Mouse (Mus musculus): Measurements from ENCODE around the gene 4930470P17Rik. TPM values are rescaled to one million over a fixed set of nuclear protein-coding genes. Genes with fewer than 3 reads are reported as not detected.
A peak's percentile ranks its signal among the peaks of the same experiment; 100 is the strongest.

4930470P17Rik gene
- polyA plus RNA-seq, 1 experiment from 2014 or later: not detected

GRCm38 (mm10) chr2:170563956-170564855, 37.6 kb downstream of the 4930470P17Rik start:
- Histone ChIP-seq H3K4me1 (ENCODE audit: control insufficient read depth, insufficient read depth, low read length) (no peaks in the 10 kb centered on the region), H3K4me3 (ENCODE audit: low read depth, low read length) (no peak overlapping the region), H3K9me3 (ENCODE audit: control insufficient read depth, low read length) (no peaks in the 10 kb centered on the region), H3K9ac (replicated peaks; ENCODE audit: low read depth, low read length) (no peak overlapping the region), H3K27ac (ENCODE audit: low read depth, low read length) (no peak overlapping the region), H3K36me3 (ENCODE audit: control insufficient read depth, insufficient read depth, low read length) (no peaks in the 10 kb centered on the region), H3K4me2 (ENCODE audit: low read depth, low read length) (no peak overlapping the region), H3K27me3 (ENCODE audit: control insufficient read depth, insufficient read depth, low read length) (no peaks in the 10 kb centered on the region)
- ATAC-seq (ENCODE audit: low read depth): no peak
- 76% methylated on average over 15 of the region's 15 CpGs for WGBS

- WGBS: 51% methylated on average over 7 of the region's 7 CpGs
- Histone ChIP-seq H3K36me3 (ENCODE audit: control insufficient read depth, insufficient read depth, low read length) (no peaks in the 10 kb centered on the region), H3K9ac (replicated peaks; ENCODE audit: low read depth, low read length) (no peak overlapping the region), H3K27me3 (ENCODE audit: control insufficient read depth, insufficient read depth, low read length) (no peaks in the 10 kb centered on the region), H3K9me3 (ENCODE audit: control insufficient read depth, low read length) (no peaks in the 10 kb centered on the region), H3K4me2 (ENCODE audit: low read depth, low read length) (no peak overlapping the region), H3K27ac (ENCODE audit: low read depth, low read length) (no peak overlapping the region), H3K4me1 (ENCODE audit: control insufficient read depth, insufficient read depth, low read length) (0 out of 2 replicates have a peak, but pooled peaks cover 6% of the 10 kb centered on the region), H3K4me3 (ENCODE audit: low read depth, low read length) (no peak overlapping the region)
- ATAC-seq (ENCODE audit: low read depth): no peak
Observed at GRCm38 (mm10) chr2:170552088-170552487, 49.7 kb downstream of the 4930470P17Rik start.

DNA sequence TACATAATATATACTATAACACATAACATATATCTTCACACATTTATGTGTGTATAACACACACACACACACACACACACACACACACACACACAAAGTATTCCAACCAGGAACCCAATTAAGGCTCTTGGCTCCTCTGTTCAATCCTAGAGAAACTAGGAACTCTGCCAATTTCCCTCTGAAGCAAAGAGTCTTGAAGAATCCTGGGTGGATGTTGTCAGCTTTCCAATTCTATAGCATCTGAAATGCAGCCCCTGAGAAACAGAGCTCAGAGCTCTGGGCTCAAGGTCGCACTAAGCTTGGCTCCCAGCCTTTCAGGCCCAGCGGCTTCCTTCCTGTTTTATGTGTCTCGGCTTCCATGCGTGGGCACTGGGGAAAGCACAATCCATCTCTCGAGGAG, 51.6 kb downstream of the 4930470P17Rik start:
- no peak overlapping the region for H3K4me2 ChIP-seq (ENCODE audit: low read depth, low read length)
- no peak overlapping the region for H3K4me3 ChIP-seq (ENCODE audit: low read depth, low read length)
- H3K4me1 ChIP-seq (ENCODE audit: control insufficient read depth, insufficient read depth, low read length): 0 out of 2 replicates have a peak, but pooled peaks cover 6% of the 10 kb centered on the region
- no peaks in the 10 kb centered on the region for H3K27me3 ChIP-seq (ENCODE audit: control insufficient read depth, insufficient read depth, low read length)
- no peak overlapping the region for H3K9ac ChIP-seq (replicated peaks; ENCODE audit: low read depth, low read length)
- H3K36me3 ChIP-seq (ENCODE audit: control insufficient read depth, insufficient read depth, low read length): no peaks in the 10 kb centered on the region
- WGBS: 21% methylated on average over 5 of the region's 5 CpGs
- no peaks in the 10 kb centered on the region for H3K9me3 ChIP-seq (ENCODE audit: control insufficient read depth, low read length)
- H3K27ac ChIP-seq (ENCODE audit: low read depth, low read length): no peak overlapping the region
- peak; percentile 48; the same call in 1 of the 2 replicates for ATAC-seq (ENCODE audit: low read depth)

DNA sequence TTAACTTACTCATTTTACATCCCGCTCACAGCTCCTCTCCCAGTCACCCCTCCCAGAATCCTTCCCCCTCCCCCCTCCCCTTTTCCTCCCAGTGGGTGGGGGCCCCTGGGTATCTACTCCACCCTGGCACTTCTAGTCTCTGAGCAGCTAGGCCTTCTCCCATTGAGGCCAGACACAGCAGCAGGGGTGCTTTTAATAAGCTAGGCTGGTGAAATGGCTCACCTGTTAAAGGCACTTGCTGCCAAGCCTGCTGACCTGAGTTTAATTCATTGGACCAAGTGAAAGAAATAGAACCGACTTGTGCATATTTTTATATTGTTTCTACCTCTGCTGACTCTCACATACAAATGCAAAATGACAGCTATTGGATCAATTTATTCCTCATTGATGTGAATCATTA, 52.7 kb downstream of the 4930470P17Rik start:
- Histone ChIP-seq H3K9me3 (ENCODE audit: control insufficient read depth, low read length) (no peaks in the 10 kb centered on the region), H3K36me3 (ENCODE audit: control insufficient read depth, insufficient read depth, low read length) (no peaks in the 10 kb centered on the region), H3K27ac (ENCODE audit: low read depth, low read length) (no peak overlapping the region), H3K9ac (replicated peaks; ENCODE audit: low read depth, low read length) (no peak overlapping the region), H3K4me3 (ENCODE audit: low read depth, low read length) (no peak overlapping the region), H3K27me3 (ENCODE audit: control insufficient read depth, insufficient read depth, low read length) (no peaks in the 10 kb centered on the region), H3K4me2 (ENCODE audit: low read depth, low read length) (no peak overlapping the region), H3K4me1 (ENCODE audit: control insufficient read depth, insufficient read depth, low read length) (0 out of 2 replicates have a peak, but pooled peaks cover 6% of the 10 kb centered on the region)
- 80% methylated on average over 2 of the region's 2 CpGs for WGBS
- no peak for ATAC-seq (ENCODE audit: low read depth)

- Histone ChIP-seq H3K27ac (ENCODE audit: low read depth, low read length) (no peak overlapping the region), H3K4me1 (ENCODE audit: control insufficient read depth, insufficient read depth, low read length) (0 out of 2 replicates have a peak, but pooled peaks cover 6% of the 10 kb centered on the region), H3K4me2 (ENCODE audit: low read depth, low read length) (no peak overlapping the region), H3K36me3 (ENCODE audit: control insufficient read depth, insufficient read depth, low read length) (no peaks in the 10 kb centered on the region), H3K27me3 (ENCODE audit: control insufficient read depth, insufficient read depth, low read length) (no peaks in the 10 kb centered on the region), H3K9ac (replicated peaks; ENCODE audit: low read depth, low read length) (no peak overlapping the region), H3K9me3 (ENCODE audit: control insufficient read depth, low read length) (no peaks in the 10 kb centered on the region), H3K4me3 (ENCODE audit: low read depth, low read length) (no peak overlapping the region)
- ATAC-seq (ENCODE audit: low read depth): no peak
- WGBS: 31% methylated on average over 4 of the region's 4 CpGs
Observed at GRCm38 (mm10) chr2:170548046-170548445, 53.8 kb downstream of the 4930470P17Rik start.

DNA sequence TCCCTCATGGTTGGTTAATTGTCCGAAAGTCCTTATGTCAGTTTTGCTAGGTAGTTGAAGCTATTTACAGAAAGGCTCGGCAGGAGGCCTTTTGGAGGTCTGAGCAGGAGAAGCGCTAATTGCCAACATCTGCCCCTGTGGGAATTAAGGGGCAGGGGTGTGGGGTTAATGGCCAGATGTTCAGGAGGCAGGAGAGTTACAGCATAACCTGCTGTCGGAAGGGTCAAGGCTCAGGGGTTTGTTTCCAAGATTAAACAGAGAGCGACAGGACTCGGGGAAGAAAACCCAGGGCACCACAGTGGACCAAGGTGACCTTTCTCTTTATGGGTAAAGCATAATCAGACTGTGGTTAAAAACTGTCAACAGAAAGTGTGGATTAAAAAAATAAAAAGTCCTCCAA, 54.3 kb downstream of the 4930470P17Rik start:
- no peak overlapping the region for H3K4me3 ChIP-seq (ENCODE audit: low read depth, low read length)
- 13% methylated on average over 6 of the region's 6 CpGs for WGBS
- H3K36me3 ChIP-seq (ENCODE audit: control insufficient read depth, insufficient read depth, low read length): no peaks in the 10 kb centered on the region
- H3K9ac ChIP-seq (replicated peaks; ENCODE audit: low read depth, low read length): no peak overlapping the region
- H3K27me3 ChIP-seq (ENCODE audit: control insufficient read depth, insufficient read depth, low read length): no peaks in the 10 kb centered on the region
- no peaks in the 10 kb centered on the region for H3K9me3 ChIP-seq (ENCODE audit: control insufficient read depth, low read length)
- no peak overlapping the region for H3K27ac ChIP-seq (ENCODE audit: low read depth, low read length)
- no peak for ATAC-seq (ENCODE audit: low read depth)
- 0 out of 2 replicates have a peak, but pooled peaks cover 6% of the 10 kb centered on the region for H3K4me1 ChIP-seq (ENCODE audit: control insufficient read depth, insufficient read depth, low read length)
- H3K4me2 ChIP-seq (ENCODE audit: low read depth, low read length): no peak overlapping the region

DNA sequence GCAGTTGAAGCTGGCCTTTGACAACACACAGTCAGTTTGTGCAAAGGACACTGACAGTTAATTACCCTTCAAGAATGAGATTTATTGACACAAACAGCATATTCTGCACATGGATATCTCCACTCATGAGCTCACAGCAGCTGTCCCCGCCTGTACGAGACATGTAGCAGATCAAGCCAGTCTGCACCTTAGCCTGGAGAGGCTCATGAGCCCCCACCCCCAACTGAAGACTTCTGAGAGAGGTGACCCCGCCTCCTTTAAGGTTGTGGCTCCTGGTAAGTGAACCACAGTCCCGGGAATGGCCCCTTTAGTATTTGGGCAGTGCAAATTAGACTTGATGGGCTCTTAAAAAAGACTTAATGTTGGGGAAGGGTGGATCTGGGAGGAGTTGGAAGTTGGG, 56.1 kb downstream of the 4930470P17Rik start:
- 47% methylated on average over 4 of the region's 4 CpGs for WGBS
- H3K4me3 ChIP-seq (ENCODE audit: low read depth, low read length): no peak overlapping the region
- 0 out of 2 replicates have a peak, but pooled peaks cover 4% of the 10 kb centered on the region for H3K4me1 ChIP-seq (ENCODE audit: control insufficient read depth, insufficient read depth, low read length)

DNA sequence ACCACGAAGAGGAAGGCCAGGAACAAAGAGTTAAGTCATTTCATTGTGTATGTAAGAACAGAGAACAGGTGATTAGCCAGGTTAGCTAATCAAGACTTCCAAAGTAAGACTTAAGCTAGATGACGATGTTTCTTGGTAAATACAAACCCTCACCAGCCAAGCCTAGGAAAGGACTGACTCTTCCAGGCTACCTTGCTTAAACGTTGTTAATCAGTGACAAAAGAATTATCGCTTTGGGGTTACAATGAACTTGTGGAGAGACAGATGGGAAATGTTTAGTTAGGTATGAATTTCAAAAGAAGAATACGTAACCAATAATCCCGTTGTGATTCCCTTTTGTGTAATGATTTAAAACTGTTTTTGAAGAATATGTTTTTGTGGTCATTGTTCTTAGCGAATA, 56.9 kb downstream of the 4930470P17Rik start:
- no peaks in the 10 kb centered on the region for H3K9me3 ChIP-seq (ENCODE audit: control insufficient read depth, low read length)
- 0 out of 2 replicates have a peak, but pooled peaks cover 3% of the 10 kb centered on the region for H3K4me1 ChIP-seq (ENCODE audit: control insufficient read depth, insufficient read depth, low read length)
- 90% methylated on average over 7 of the region's 7 CpGs for WGBS
- no peaks in the 10 kb centered on the region for H3K27me3 ChIP-seq (ENCODE audit: control insufficient read depth, insufficient read depth, low read length)
- H3K27ac ChIP-seq (ENCODE audit: low read depth, low read length): no peak overlapping the region
- H3K4me2 ChIP-seq (ENCODE audit: low read depth, low read length): no peak overlapping the region
- ATAC-seq (ENCODE audit: low read depth): no peak
- H3K36me3 ChIP-seq (ENCODE audit: control insufficient read depth, insufficient read depth, low read length): no peaks in the 10 kb centered on the region
- no peak overlapping the region for H3K4me3 ChIP-seq (ENCODE audit: low read depth, low read length)
- no peak overlapping the region for H3K9ac ChIP-seq (replicated peaks; ENCODE audit: low read depth, low read length)

More for the DNA sequence above, 56.1 kb downstream of the 4930470P17Rik start:
- Histone ChIP-seq H3K36me3 (ENCODE audit: control insufficient read depth, insufficient read depth, low read length) (no peaks in the 10 kb centered on the region), H3K4me2 (ENCODE audit: low read depth, low read length) (no peak overlapping the region), H3K27me3 (ENCODE audit: control insufficient read depth, insufficient read depth, low read length) (no peaks in the 10 kb centered on the region), H3K9ac (replicated peaks; ENCODE audit: low read depth, low read length) (no peak overlapping the region), H3K9me3 (ENCODE audit: control insufficient read depth, low read length) (no peaks in the 10 kb centered on the region), H3K27ac (ENCODE audit: low read depth, low read length) (no peak overlapping the region)
- ATAC-seq (ENCODE audit: low read depth): no peak

GRCm38 (mm10) chr2:170544159-170544558, 57.7 kb downstream of the 4930470P17Rik start:
- Histone ChIP-seq H3K4me3 (ENCODE audit: low read depth, low read length) (no peak overlapping the region), H3K27ac (ENCODE audit: low read depth, low read length) (no peak overlapping the region), H3K9me3 (ENCODE audit: control insufficient read depth, low read length) (no peaks in the 10 kb centered on the region), H3K4me1 (ENCODE audit: control insufficient read depth, insufficient read depth, low read length) (0 out of 2 replicates have a peak, but pooled peaks cover 3% of the 10 kb centered on the region), H3K9ac (replicated peaks; ENCODE audit: low read depth, low read length) (no peak overlapping the region), H3K4me2 (ENCODE audit: low read depth, low read length) (no peak overlapping the region), H3K27me3 (ENCODE audit: control insufficient read depth, insufficient read depth, low read length) (no peaks in the 10 kb centered on the region), H3K36me3 (ENCODE audit: control insufficient read depth, insufficient read depth, low read length) (no peaks in the 10 kb centered on the region)
- ATAC-seq (ENCODE audit: low read depth): no peak
- 75% methylated on average over 3 of the region's 3 CpGs for WGBS
